Mouse (Mus musculus) liver, adult 2 months (tissue): ENCODE data around the gene Piwil1. TPM values are rescaled to one million over a fixed set of nuclear protein-coding genes. Genes with fewer than 3 reads are reported as not detected.
A peak's percentile ranks its signal among the peaks of the same experiment; 100 is the strongest.

Experiments
- DNase-seq: peaks from one replicate; pipeline ENCODE4 v3.0.0-alpha.2; 2011; ENCODE audit warnings: low read depth, low spot score; ENCODE audit errors: extremely low read depth
- H3K27ac ChIP-seq: fragments of 200-500 bp; replicated peaks from 2 replicates; pipeline ENCODE4 v1.5.1; 2012; ENCODE audit warnings: low read depth, mild to moderate bottlenecking, control low read depth, inconsistent platforms, low read length; ENCODE audit not compliant: insufficient read depth
- H3K27me3 ChIP-seq: fragments of 200-500 bp; 2 replicates; pipeline ENCODE4 v1.6.1; 2012; ENCODE audit warnings: mild to moderate bottlenecking, moderate library complexity, low read length, inconsistent platforms; ENCODE audit not compliant: control insufficient read depth, insufficient read depth
- H3K36me3 ChIP-seq: fragments of 200-500 bp; 2 replicates; pipeline ENCODE4 v1.6.1; 2012; ENCODE audit warnings: low read length, inconsistent platforms; ENCODE audit not compliant: control insufficient read depth, insufficient read depth
- H3K4me1 ChIP-seq: fragments of 200-500 bp; 2 replicates; pipeline ENCODE4 v1.6.1; 2011; ENCODE audit warnings: low read length; ENCODE audit not compliant: control insufficient read depth, insufficient read depth
- H3K4me3 ChIP-seq: fragments of 200-500 bp; 2 replicates; pipeline ENCODE4 v1.5.1; 2011; ENCODE audit warnings: low read depth, mild to moderate bottlenecking, control low read depth, low read length, moderate library complexity; ENCODE audit not compliant: insufficient read depth
- H3K79me2 ChIP-seq: fragments of 200-500 bp; 2 replicates; pipeline ENCODE4 v1.6.1; 2012; ENCODE audit warnings: inconsistent platforms, mild to moderate bottlenecking, low read length, moderate library complexity; ENCODE audit not compliant: control insufficient read depth, insufficient read depth
- H3K9ac ChIP-seq: fragments of 200-500 bp; 2 replicates; pipeline ENCODE4 v1.6.1; 2012; ENCODE audit warnings: low read depth, mild to moderate bottlenecking, control low read depth, inconsistent platforms, low read length
- CTCF ChIP-seq: fragments of 200-500 bp; IDR thresholded peaks from 2 replicates; pipeline ENCODE4 v1.5.1; 2011; ENCODE audit warnings: low read depth, low read length, control low read depth
- POLR2A ChIP-seq: fragments of 200-500 bp; IDR thresholded peaks from 2 replicates; pipeline ENCODE4 v1.6.1; 2011; ENCODE audit warnings: low read length, control low read depth; ENCODE audit not compliant: insufficient read depth; ENCODE audit errors: extremely low read depth
- WGBS: fragments of 180-500 bp; shearing (Covaris S2); methylation state at CpG from one replicate; pipeline ENCODE4 v1.1.7; 2018; 5-methylcytosine and 5-hydroxymethylcytosine counted together
- polyA plus RNA-seq: library from polyadenylated mRNA; depleted of rRNA; stranded (reverse); fragments of >200 nt; gene quantifications from 2 replicates; pipeline ENCODE4 v1.2.3, GENCODE M21; 2012; rRNA removed
- total RNA-seq: library from RNA; depleted of rRNA; stranded (reverse); fragments of >200 nt; gene quantifications from 2 replicates; pipeline ENCODE4 v1.2.3, GENCODE M21; 2014; rRNA removed

The Piwil1 gene
- total and polyA plus RNA-seq, 2 experiments = not detected

- H3K9ac ChIP-seq = no peak overlapping the region
- H3K79me2 ChIP-seq = no peaks in the 10 kb centered on the region
- no peak overlapping the region for H3K4me3 ChIP-seq
- WGBS = 75% methylated on average over 8 of the region's 8 CpGs
- H3K27me3 ChIP-seq = no peaks in the 10 kb centered on the region
- H3K4me1 ChIP-seq = no peaks in the 10 kb centered on the region
- no peak for DNase-seq
- TF ChIP-seq POLR2A (no peak), CTCF (no peak)
- no peaks in the 10 kb centered on the region for H3K36me3 ChIP-seq
- no peak overlapping the region for H3K27ac ChIP-seq
Observed at GRCm38 (mm10) chr5:128746261-128746660, 43.9 kb downstream of the Piwil1 start.

DNA sequence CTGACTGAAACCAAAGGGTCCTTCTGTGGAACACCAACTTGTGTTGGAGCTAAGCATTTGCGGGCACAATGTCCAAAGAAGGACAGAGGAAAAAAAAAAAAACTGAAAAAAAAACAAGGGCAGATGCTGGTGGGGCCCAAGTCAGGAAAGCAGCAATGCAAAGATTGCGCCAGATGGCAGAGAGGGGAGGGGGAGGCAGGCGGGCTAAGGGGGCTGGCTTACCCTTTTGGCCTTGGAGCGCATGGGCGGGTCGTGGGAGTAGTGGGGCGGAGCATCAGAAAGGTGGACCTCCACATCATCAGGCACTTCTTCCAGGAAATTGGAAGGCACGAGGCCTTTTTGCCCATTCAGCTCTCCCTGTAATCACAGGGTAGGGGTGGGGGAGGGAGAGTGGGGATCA, 58.8 kb downstream of the Piwil1 start:
- TF ChIP-seq CTCF (no peak), POLR2A (no peak)
- no peaks in the 10 kb centered on the region for H3K27me3 ChIP-seq
- H3K9ac ChIP-seq = no peak overlapping the region
- DNase-seq = no peak
- no peaks in the 10 kb centered on the region for H3K79me2 ChIP-seq
- H3K4me1 ChIP-seq = no peaks in the 10 kb centered on the region
- H3K27ac ChIP-seq = no peak overlapping the region
- H3K36me3 ChIP-seq = no peaks in the 10 kb centered on the region
- no peak overlapping the region for H3K4me3 ChIP-seq
- WGBS = 36% methylated on average over 8 of the region's 8 CpGs

DNA sequence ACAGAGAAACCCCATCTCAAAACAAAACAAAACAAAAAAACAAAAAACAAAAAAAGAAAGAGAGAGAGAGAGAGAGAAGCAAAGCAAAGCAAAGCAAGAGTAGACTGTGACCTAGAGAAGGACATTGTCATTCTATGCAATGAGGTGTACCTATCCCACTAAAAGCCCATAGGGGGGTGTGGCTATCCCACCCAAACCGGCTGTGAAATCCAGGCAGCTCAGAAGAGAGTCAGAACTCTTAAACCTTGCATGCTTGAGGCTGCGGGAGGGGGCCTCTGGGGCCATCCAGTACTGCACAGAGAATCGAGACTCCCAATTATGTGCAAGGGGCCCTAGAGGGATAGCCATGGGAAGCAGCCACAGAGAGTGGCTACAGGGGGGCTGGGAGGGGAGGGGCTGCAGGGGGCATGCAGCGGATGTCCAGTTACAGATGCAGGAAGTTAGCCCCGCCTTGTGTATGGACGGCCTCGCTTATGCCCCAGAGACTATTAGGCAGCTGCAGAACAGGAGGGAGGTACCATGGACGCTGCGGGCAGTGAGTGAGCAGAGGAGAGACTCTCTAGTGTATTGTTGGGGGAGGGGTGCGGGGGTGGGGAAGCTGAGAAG, 66.8 kb downstream of the Piwil1 start:
- H3K4me1 ChIP-seq = no peaks in the 10 kb centered on the region
- H3K9ac ChIP-seq = no peak overlapping the region
- H3K4me3 ChIP-seq = no peak overlapping the region
- WGBS = 19% methylated on average over 10 of the region's 10 CpGs
- no peaks in the 10 kb centered on the region for H3K27me3 ChIP-seq
- no peaks in the 10 kb centered on the region for H3K36me3 ChIP-seq
- H3K79me2 ChIP-seq = no peaks in the 10 kb centered on the region
- DNase-seq = no peak
- TF ChIP-seq POLR2A = no peak
- no peak for TF ChIP-seq CTCF
- no peak overlapping the region for H3K27ac ChIP-seq

DNA sequence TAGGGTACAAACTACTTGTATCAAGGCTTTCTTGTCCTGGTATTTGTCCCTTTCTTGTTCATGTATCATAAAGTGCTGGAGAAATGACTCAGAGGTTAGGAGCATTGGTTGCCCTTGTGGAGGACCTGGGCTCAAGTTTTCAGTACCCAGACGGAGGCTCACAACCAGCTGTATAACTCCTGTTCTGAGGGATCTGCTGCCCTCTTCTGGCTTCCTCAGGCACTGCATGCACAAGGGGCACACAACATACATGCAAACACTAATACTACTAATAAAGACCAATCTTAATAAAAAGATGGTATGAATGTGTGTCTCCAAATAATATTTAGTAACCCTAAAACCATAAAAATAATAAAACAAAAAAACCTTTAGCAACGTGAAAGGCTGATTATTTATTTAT, 74.1 kb downstream of the Piwil1 start:
- 64% methylated on average over 2 of the region's 2 CpGs for WGBS
- no peak for DNase-seq
- no peak overlapping the region for H3K27ac ChIP-seq

DNA sequence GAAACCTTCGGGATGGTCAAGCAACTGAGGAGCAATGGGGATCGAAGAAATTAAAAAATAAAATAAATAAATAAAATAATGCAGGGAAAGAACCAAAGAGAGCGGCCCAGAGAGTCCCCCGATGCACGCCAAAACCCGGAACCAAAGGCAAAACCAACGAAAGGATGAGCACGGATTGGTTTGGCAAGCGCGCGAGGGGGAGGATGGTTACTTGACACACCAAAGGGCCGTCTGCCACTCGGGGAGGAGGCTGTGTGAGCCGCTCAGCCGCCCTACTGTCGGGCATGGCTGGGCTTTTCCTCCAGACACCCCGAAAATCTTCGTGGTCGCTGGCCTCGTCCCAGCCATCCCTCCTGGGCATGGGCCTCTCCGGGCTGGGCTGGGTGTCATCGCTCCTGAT, 79.3 kb downstream of the Piwil1 start:
- no peak overlapping the region for H3K9ac ChIP-seq
- H3K79me2 ChIP-seq = no peaks in the 10 kb centered on the region
- no peaks in the 10 kb centered on the region for H3K4me1 ChIP-seq
- H3K27me3 ChIP-seq = no peaks in the 10 kb centered on the region
- no peak overlapping the region for H3K4me3 ChIP-seq
- no peak overlapping the region for H3K27ac ChIP-seq
- no peak for DNase-seq
- no peak for TF ChIP-seq POLR2A
- no peak for TF ChIP-seq CTCF
- 53% methylated on average over 22 of the region's 22 CpGs for WGBS
- H3K36me3 ChIP-seq = no peaks in the 10 kb centered on the region

More for the DNA sequence above, 74.1 kb downstream of the Piwil1 start:
- peak; percentile 16; the same call in 1 of the 2 replicates for TF ChIP-seq CTCF
- no peak for TF ChIP-seq POLR2A
- no peaks in the 10 kb centered on the region for H3K79me2 ChIP-seq
- no peaks in the 10 kb centered on the region for H3K4me1 ChIP-seq
- H3K9ac ChIP-seq = no peak overlapping the region
- no peak overlapping the region for H3K4me3 ChIP-seq
- no peaks in the 10 kb centered on the region for H3K27me3 ChIP-seq
- no peaks in the 10 kb centered on the region for H3K36me3 ChIP-seq

DNA sequence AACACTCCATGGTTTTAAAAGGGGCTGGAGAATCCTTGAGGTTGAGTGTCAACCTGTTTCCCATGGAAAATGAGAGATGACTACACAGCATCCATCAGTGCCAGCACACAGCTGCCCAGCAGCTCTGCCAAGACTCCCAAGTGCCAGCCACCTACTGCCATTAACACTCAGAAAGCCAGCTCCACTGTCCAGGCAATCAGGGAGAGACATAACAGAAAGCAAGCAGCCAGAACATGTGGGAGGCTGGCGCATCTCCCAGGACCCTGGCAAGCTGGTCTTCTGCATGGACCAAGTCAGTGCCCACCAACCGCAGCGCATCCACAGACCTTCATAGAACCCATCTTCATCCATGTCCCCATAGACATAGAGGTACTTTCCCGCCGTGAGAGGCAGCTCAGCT, 98.3 kb downstream of the Piwil1 start:
- H3K79me2 ChIP-seq = no peaks in the 10 kb centered on the region
- TF ChIP-seq CTCF (no peak), POLR2A (no peak)
- 88% methylated on average over 5 of the region's 5 CpGs for WGBS

More for the DNA sequence above, 98.3 kb downstream of the Piwil1 start:
- Histone ChIP-seq H3K27ac (no peak overlapping the region), H3K27me3 (no peaks in the 10 kb centered on the region), H3K4me1 (no peaks in the 10 kb centered on the region), H3K9ac (no peak overlapping the region), H3K36me3 (no peaks in the 10 kb centered on the region), H3K4me3 (no peak overlapping the region)
- no peak for DNase-seq

Other genes with a start within 250 kb of the Piwil1 start
- gene Fzd10, start 101.7 kb upstream of the Piwil1 start, total RNA-seq = 0.07 TPM in 1 of 2 replicates, not detected in the other
- gene Fzd10, start 101.7 kb upstream of the Piwil1 start, polyA plus RNA-seq = not detected in 2 replicates